Mouse (Mus musculus) CH12.LX (cell line): Measurements from ENCODE around the gene Lhx2.

ENCODE experiments used
- CTCF ChIP-seq, 2 experiments: IDR thresholded peaks in 1 of 2; conservative IDR thresholded peaks in 1 of 2; 2 replicates each; pipeline ENCODE4 v1.5.1; 2011 to 2012; ENCODE audit warnings: low read depth in 2 of 2, low read length in 2 of 2, improper control_type of control experiment in 1 of 2, inconsistent platforms in 1 of 2, mild to moderate bottlenecking in 1 of 2, moderate library complexity in 1 of 2
- E2F4 ChIP-seq: IDR thresholded peaks from 2 replicates; pipeline ENCODE4 v1.6.1; 2011; ENCODE audit warnings: low read depth, low read length, improper control_type of control experiment; ENCODE audit not compliant: insufficient replicate concordance
- EP300 ChIP-seq: IDR thresholded peaks from 2 replicates; pipeline ENCODE4 v1.6.1; 2011; ENCODE audit warnings: low read length, improper control_type of control experiment
- MAX ChIP-seq: IDR thresholded peaks from 2 replicates; pipeline ENCODE4 v1.6.1; 2011; ENCODE audit warnings: low read length, improper control_type of control experiment
- POLR2A ChIP-seq: IDR thresholded peaks from 2 replicates; pipeline ENCODE4 v1.6.1; 2011; ENCODE audit warnings: low read depth, mild to moderate bottlenecking, improper control_type of control experiment, low read length
- POLR2AphosphoS2 ChIP-seq: IDR thresholded peaks from 2 replicates; pipeline ENCODE4 v1.6.1; 2011; ENCODE audit warnings: low read depth, low read length, improper control_type of control experiment
- RAD21 ChIP-seq: IDR thresholded peaks from 2 replicates; pipeline ENCODE4 v1.6.1; 2011; ENCODE audit warnings: low read depth, mild to moderate bottlenecking, low read length, improper control_type of control experiment, moderate library complexity
- SIN3A ChIP-seq: IDR thresholded peaks from 2 replicates; pipeline ENCODE4 v1.6.1; 2012; ENCODE audit warnings: low read length, improper control_type of control experiment, inconsistent platforms
- USF2 ChIP-seq: conservative IDR thresholded peaks from 2 replicates; pipeline ENCODE4 v1.6.1; 2011; ENCODE audit warnings: low read depth, low read length, improper control_type of control experiment

DNA sequence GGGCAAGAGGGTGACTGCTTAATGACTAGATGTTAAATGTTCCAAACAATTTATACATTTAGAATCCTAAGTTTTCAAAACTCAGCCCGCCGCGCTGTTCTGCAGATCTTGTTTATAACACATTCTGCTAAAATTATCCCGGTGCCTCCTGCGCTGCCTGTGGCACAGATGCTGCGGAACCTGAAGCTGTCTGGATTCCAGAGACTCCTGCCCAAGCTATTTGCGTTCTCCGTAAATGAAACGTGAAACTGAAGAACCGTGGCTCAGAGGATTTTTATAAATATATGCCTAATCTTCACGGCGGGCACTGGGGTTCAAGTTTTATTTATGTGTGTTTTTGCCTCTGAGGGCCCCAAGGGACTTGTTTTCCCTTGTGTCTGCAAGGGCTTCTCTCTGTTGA, 64.2 kb downstream of the Lhx2 start:
- TF ChIP-seq POLR2A (no peak), CTCF (conservative IDR thresholded peaks at IDR 0.05 in 1 of 2, IDR thresholded peaks at IDR 0.05 in 1 of 2; ENCODE audit: low read depth in 2 of 2, low read length in 2 of 2) (no peak), POLR2AphosphoS2 (no peak), EP300 (no peak), USF2 (no peak), MAX (no peak), RAD21 (no peak), SIN3A (no peak), E2F4 (no peak)
